Mouse (Mus musculus): ENCODE measurements around the gene Pwwp2b. TPM values are rescaled to one million over a fixed set of nuclear protein-coding genes. Genes with fewer than 3 reads are reported as not detected.

The Pwwp2b gene
- total RNA-seq, 2 experiments from 2014 or later = 3.5 to 5.2 TPM

DNA sequence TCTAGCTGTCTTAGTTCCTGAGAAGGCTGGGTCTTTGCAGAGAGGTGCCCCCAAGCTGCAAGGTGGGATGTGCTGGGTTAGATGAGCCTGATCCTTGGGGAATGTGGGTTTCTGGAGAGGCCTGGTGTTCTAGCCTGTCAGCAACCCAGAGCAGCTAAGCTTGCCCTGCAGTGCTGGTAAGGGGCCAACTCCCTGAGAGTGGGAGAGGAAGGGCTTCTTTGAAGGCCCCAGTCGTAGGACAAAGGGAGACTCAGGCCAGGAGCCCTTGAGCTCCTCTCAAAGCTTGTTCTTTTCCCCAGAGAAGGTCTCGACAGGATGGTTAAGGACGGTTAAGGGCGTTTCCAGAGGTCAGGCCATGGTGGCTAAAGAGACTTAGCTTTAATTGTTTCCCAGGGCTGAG, 16.1 kb downstream of the Pwwp2b start:
- no peak for DNase-seq

DNA sequence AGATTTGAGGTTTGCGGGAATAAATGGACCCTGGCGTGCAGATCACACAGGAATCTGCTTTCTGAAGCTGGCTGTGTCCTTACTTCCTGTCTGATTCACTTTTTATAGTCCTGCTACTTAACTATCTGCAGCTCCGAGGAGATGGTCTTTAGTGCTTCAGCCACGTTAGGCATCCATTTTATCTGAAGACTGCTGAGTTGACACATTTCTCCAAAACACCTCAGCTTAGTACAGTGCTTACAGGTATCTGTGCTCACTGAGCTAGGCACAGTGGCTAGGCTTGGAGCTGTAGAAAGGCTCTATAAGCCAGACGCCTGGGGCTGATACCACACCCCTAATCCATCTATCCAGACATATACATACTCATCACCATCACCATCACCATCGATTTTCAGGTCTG, 17.4 kb downstream of the Pwwp2b start:
- DNase-seq = no peak

DNA sequence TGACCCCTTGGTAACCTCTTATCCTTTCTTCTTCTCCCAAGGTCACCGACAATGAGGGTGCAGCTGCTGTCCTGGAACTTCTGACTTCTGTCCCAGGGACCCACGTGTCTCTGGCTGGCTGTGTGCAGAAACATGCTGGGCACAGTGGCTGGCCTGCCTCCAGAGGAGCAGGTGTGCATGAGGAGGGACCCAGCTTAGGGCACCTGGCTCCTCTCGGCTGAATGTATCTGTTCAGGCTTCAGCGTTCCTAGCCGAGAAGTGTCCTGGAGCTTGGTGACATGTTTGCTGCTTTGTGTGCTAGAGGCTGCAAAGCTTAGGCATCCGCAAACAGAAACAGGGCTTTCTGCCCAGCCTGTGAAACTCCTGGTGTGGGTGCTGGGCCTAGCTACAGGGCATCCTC, 18.1 kb downstream of the Pwwp2b start:
- peak; percentile 59 for DNase-seq

DNA sequence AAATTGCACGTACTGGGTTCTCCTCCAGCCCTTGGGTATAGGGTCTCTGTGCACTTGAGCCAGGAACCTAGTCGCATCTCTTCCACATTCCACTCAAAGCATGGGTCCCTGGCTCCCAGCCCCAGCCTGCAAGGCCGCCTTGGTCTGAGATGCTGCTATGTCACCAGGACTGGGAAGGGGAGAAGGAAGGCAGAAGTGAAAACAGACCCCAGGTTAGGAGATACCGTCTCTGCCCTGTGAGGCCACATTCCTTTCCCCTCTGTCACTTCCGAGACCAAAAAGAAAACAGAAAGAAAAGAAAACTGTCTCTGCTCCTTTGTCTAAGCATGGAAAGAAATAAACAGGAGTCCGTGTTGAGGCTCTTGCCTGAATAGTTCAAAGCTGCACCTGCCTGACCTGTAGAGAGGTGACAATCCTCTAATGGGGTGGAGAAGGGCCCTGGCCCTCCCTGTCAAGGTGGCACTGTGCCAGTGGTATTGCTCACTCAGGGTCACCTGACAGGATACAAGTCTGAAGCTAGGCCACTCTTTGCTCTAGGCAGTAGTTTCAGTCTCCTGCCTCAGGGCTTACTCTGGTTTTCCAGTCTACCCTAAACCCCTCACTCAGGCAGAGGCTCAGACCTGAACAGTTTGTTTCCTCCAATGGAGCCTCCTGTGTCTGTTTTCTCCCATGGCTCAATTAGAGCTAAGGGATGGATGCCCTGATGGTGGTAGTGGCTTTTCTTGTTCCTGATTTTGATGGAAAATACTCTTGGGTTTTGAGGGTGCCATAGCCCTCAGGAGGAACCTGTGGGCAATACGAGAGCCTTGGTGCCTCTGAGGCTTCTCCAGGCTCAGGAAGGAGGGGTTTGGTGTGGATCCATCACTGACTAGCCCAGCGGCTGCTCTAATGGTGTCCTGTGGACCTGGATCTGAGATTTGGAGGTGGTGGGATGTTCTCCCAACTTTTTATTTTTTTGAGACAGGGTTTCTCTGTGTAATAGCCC, 18.9 kb downstream of the Pwwp2b start:
- no peak for DNase-seq

DNA sequence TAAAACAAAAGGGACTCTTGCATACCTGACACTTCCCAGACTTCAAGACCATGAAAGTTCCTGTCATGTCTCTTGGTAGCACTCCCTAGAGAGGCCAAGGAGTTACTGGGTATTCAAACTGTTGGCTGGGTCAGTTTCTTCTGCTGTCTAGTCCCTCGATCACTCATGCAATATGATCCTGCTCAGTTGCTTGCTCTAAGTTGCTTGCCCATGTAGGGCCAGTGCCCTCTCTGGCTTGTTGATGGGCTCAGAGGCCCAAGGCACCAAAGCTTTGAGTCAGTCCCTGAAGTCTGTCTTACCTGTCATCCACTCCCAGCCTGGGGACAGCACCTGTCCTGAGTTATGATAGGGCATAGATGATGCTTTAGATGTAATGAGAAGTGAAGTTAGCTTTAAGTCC, 22.5 kb downstream of the Pwwp2b start:
- DNase-seq = no peak

DNA sequence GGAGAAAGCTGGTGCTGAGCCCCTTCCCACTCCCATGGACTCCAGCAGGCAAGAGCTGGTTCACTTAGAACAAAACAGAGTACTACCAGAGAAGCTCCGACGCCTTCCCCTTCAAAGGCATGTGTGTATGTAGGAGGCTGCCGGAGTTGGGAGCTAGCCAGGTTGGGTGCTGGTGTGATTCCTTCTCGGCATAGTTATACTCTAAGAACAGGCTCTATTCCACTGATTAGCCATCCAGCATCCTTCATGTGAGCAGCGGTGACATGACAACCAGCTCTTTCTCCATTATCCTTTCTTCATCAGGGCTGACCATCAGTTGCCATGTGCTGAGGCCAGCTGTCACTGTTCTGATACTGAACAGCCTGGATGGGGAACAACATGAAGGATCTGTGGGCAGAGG, 23.6 kb downstream of the Pwwp2b start:
- DNase-seq = no peak

DNA sequence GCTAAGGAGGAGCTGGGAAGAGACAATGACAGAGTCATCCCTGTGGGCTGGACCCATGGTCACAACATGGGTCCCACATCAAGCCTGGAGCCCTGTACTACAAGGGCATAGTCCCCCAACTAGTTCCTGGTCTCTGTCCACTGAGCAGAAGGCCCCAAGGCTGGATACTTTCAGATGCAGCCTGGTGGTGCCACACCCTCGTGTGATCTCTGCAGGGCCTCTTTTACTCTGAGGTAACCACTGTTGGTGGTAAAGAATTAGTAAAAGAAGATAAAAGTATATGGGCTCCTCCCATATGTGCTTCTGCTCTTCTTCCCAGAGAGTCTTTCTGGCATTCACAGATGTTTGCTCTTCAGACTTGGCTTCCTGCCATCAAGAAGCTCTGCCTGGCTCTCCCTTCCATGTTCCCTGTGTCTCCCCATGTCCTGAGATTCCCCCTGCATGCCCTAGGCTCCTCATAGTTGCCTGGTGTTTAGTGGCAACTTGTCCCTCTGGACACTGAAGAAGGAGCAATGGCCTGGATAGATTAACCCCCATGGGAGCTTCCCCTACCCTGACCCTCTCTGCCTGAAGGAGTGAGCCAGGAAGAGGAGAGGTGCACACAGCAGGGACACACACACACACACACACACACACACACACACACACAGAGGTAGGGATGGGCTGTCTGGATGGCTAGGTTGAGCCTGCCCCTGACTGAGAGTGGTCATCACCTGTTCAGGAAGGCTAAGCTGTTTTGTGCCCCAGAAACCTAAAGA, 24.5 kb downstream of the Pwwp2b start:
- no peak for DNase-seq

DNA sequence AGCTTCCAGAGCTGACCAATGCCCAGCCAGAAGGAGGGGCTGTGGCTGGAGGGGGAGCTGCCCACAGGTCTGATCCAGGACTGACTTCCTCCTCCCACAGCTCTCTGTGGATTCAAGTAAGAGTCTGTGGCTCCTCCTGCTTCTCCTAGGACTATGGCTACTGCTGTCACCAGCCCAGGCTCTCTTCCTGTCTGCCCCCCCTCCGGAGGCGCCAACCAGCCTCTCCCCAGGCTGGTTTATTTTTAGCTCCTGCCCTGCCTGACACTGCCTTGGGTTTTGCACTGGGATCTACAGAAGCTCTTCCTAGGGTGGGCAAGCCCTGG, 25.1 kb downstream of the Pwwp2b start:
- peak; percentile 40 for DNase-seq

DNA sequence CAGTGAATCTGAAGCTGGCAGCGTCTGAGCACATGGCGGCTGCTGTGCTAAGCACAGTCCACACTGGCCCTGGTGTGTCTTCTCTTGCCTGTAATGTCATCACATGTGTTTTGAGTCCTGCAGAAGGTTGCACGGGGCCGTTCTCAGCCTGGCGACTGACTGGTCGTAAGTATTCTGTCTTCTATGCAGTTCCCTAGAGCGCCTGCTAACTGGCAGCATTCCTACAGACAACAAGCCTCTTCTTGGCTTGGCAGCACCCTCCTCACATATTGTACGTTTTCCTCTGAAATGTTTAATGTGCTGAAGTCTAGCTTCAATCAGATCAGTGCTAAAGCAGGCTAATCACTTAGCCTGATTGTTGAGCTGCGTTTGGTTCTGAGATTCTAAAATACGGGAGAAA, 27.3 kb downstream of the Pwwp2b start:
- no peak for DNase-seq

DNA sequence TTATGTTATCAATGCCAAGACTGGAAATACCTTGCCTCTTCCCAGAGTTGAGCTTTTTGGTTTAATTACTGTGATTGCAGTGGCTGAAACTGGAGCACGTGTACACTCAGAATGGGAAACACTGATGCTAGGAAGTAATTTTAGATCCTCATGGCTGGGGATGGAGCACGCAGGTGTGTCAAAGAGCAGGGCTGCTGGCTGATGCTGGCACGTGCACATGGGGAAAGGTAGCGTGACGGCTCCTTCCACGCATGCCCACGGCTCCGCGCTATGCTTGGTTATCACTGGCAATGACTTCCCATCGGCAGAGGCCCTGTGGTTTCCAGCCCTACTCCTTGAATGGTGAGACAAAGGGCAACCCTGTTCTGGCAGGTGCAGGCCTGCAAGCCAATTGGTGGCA, 27.9 kb downstream of the Pwwp2b start:
- no peak for DNase-seq

DNA sequence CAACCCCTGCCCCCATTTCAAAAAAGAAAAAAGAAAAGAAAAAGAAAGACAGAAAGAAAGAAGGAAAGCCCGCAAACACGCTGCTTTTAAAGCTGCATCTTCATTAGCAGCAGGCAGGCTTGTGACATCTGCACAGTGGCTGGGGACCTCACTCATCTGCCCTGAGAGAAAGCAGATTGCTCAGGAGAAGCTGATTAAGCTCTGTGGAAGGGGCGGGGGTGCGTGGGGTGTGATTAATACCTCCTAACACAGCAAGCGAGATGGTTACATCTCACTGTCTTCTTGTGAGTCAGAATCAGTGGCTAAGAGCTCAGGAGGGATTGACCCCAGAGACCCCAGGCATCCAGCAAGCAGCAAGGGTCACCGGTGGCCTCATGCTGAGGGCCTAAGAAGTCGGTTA, 29.3 kb downstream of the Pwwp2b start:
- no peak for DNase-seq

DNA sequence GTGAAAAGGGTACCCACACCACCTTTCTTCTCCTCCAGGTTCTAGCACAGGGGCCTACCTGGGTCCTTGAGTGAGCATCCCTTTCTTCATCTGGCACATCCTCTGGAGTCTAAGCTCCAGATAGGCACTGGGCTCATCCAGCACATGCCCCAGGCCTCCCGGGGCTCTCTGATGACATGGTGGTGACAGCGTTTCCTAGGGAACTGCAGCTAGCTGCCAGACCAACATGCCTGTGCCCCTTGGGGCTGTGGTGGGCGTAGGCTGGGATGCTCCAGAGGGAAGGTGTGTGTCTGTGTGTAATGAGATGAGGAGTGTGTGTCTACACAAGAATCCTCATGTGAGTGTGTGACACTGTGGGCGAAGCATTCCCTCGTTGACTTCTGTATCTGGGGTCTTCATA, 31.3 kb downstream of the Pwwp2b start:
- no peak for DNase-seq

DNA sequence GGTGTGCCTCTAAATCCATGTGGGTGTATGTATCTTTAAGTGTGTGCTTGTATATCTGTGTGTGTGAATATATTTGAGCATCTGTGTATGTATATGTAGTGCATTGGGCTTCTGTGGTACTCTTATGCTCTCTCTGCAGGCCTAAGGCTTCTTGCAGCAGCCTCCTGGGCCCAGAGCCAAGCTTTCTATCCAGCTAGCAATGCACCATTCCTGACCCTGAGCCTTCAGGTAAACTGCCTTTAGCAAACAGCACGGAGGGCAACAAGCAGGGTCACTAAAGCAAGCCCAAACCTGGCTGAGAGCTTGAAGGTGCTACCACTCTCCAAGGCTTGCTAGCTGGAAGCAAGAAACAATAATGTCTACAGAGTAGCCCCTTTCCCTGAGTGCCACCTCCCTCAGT, 31.8 kb downstream of the Pwwp2b start:
- DNase-seq = no peak

DNA sequence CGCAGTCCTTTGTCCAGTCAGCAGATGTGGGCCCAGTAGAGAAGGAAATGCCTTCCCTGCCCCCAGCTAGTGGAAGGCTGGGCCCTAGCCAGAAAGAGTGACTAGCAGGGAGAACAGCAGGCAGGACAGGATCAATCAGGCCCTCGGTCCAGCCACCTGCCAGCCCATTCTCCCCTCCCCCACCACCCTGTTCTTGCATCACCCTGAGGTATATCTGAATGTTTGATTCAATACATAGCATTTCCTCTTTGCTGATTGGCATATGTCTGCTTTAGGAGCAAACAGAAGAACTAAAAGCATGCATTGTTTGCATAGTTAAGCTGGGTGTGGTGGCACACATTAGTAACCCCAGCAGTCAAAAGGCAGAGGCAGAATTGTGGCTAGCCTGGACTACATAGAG, 32.9 kb downstream of the Pwwp2b start:
- no peak for DNase-seq

DNA sequence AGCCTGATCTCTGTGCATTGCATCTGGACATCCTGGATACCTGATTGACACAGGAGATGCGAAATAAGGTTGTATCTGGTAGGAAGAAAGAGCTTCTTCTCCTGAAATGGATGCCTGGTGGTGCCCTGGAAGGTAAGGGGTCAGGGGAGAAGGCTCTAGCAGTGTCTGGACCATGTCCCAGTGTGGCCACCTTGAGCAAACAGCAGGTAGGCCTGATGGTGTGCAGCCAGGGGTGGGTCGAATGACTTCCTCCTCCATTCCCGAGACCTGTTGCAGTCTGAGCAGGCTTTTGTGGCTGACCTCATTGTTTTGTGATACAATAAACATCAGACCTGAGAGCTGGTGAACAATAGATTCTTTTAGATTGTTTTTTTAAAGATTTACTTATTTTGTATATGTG, 33.8 kb downstream of the Pwwp2b start:
- no peak for DNase-seq

DNA sequence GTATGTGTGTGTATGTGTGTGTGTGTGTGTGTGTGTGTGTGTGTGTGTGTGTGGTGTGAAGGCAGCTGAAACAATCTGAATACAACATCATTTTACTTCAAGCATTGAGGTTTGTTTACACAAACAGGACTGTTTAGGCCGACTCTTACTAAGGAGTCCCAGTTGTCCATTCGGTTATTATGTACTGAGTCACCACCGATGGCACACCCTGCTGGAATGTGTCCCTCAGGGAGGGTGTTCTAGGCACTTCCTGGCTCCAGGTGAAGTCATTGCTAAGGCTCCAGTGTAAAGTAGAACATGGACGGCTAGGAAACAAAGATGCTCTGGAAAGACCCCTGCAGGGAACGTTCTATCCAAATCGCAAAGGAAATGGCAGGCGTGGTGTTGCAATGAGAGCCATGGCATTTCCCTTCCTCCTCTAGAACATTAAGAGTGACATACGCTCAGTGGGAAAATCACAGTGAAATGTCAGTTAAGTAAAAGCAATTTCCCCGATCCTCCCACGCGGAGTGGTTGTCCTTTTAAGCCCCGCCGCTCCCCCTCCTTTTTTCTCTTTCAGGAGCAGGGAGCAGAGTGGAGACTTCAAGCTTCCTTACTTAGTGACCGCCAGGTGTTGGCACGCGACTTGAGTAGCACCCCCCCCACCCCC, 37.1 kb downstream of the Pwwp2b start:
- DNase-seq = no peak

DNA sequence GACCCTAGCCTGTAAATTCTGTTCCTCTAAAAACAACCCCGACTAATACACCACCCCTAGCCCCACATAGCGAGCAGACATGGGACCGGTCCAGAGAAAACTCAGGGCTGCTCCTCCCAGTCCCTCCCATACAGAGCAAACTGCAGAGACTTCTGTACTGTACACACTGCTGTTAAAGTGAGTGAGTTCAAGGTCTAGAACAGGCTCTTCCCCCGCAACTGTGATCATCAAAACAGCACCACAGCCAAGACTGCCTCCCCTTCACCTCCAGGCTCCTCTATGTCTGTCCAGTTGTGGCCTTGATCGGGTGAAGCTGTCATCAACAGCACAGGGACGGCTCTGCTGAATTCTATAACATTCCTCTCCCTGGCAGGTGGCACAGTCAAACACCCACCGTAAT, 40.3 kb downstream of the Pwwp2b start:
- no peak for DNase-seq

DNA sequence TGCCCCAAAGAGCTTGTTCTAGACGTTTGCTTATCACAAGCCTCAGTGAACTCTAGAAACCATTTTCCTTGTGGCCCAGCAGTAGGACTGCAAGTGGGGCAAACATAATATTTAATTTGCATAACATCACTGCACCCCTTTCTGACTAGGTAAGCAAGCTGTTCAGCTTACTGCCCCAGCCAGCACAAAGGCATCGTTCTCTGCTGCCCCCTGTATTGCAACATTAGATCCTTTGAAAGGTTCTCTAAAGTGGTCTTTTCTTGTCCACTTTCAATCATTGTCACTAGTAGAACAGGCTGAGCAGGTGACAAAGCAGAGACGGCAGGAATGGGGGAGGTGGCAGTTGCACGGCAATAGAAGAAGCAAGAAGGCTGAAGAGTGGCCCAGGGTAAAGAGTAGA, 45.1 kb downstream of the Pwwp2b start:
- DNase-seq = no peak

DNA sequence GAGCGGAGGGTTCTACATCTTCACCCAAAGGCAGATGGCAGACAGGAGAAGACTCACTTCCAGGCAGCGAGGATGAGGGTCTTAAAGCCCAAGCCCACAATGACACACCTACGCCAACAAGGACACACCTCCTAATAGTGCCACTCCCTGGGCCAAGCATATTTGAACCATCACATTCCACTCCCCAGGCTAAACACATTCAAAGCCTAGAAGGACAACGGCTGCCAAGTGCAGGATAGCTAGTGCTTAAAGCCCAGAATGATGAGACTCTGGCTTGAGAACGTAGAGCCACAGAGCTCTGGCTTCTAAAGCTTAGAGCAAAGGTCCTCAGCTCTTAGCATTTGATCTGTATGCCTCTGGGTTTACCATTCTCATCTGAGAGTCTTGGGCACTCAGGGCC, 45.8 kb downstream of the Pwwp2b start:
- no peak for DNase-seq

DNA sequence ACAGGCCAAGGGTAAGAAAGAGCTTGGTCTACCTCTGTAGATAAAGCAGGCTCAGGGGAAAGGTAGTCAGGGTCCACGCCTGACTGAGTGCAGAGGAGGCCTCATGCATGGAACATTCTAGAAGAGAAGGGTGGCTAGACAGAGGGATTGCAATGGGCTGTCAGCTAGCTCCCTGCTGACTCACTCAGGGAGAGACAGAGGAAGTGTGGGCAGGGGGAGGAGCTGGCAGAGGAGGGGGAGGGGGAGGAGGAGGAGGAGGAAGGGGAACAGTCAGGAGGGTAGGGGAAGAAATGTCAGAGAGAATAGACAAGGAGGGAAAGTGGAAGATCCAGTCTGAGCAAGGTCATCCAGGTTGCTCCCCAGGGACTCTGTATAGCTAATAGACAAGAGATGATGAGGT, 47.4 kb downstream of the Pwwp2b start:
- DNase-seq = no peak

DNA sequence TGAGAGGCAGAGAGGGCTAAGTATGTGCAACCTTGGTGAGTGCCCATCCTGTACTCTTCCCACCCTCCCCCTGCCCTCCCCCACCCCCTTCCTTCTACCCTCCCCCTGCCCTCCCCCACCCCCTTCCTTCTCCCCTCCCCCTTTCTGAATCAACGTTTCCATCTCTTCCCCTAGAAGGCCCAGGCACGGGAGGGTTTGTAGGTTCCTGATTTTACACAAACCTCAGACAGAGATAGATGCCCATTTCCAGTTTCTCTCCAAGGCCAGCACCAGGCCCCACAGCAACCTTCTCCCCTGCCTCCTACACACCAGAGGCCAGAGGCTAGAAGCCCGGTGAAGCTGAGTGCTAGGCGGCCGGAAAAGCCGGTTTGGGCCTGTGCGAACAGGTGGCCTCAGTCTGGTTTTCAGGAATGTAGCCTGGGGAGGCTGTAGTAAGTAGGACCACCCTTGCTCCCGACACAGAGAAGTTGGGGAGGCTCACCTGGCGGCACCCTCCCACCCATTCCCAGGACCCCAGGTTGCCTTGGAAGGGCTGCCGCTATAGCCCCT, 48.3 kb downstream of the Pwwp2b start:
- DNase-seq = no peak

DNA sequence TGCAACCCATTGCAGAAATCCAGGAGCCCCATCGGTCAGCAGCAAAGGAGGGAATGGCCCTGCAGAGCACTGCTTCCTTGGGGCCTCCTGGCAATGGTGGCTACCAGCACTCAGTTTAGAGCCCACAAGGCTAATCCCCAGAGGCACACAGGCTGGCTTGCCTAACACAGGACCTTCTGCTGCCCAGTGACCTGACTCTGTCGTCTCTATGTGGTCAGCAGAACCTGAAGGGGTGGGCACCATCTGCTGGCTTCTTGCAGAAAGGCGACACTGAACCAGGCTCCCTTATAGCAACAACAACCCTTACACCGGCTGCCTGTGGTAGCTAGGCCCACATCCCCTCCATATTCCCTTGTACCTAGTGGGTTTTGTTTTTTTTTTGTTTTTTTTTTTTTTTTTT, 50.2 kb downstream of the Pwwp2b start:
- no peak for DNase-seq

DNA sequence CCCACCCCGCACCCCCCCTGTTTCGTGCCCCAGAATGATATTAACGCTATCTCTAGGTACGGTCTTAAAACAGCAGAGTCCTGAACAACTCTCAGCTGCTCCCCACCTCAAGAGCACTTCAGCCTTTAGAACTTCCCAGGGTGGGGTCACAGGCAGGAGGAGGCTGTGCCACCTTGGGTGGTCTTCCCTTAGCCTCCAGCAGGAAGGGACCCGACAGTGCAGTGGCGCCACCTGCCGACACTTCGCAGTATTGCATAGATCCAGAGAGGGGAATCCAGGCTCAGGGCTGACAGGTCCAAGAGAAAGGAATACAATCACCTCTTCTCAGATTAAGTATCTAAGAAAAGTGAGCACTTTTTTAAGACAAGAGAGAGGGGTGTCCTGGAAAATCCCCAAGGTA, 51.1 kb downstream of the Pwwp2b start:
- peak; percentile 96 for DNase-seq

Measured in gastrocnemius, postnatal 10 days (tissue).